ENCODE assay signal across 9 mouse cellular contexts in genomic region chr8:116866118-116866903, GRCm38 (mm10). TPM values are rescaled to one million over a fixed set of nuclear protein-coding genes. Genes with fewer than 3 reads are reported as not detected.
DNase-seq lines count a peak whose midpoint lies in the region; ATAC-seq lines count a peak whose summit lies in the region.
"Had no signal": no experiment of that assay in that cellular context is flagged by ENCODE, and none has a peak within 500 bp of the region (broad histone marks: within the 10 kb centered on the region; RNA-seq: fewer than 3 reads in every experiment).

No protein-coding gene starts in this region.

- H3K27me3 ChIP-seq in forebrain, embryonic 11.5 days (ENCODE audit: control insufficient read depth, insufficient read depth, low read length) = no peaks in the 10 kb centered on the region
- 0 out of 2 replicates have a peak, but pooled peaks cover 4% of the 10 kb centered on the region for H3K27me3 ChIP-seq in forebrain, embryonic 14.5 days (replicated peaks; ENCODE audit: control insufficient read depth, insufficient read depth, low read length)

- H3K4me1 ChIP-seq in forebrain, embryonic 11.5 days (replicated peaks; ENCODE audit: control insufficient read depth, insufficient read depth, low read length) = no peaks in the 10 kb centered on the region
- no peaks in the 10 kb centered on the region for H3K4me1 ChIP-seq in forebrain, embryonic 14.5 days (ENCODE audit: control insufficient read depth, insufficient read depth, low read length)

- no peak overlapping the region for H3K4me2 ChIP-seq in forebrain, embryonic 11.5 days (ENCODE audit: low read depth, low read length, severe bottlenecking)
- H3K4me2 ChIP-seq in forebrain, embryonic 14.5 days (ENCODE audit: low read length) = no peak overlapping the region
- H3K4me2 ChIP-seq: embryonic facial prominence, embryonic 12.5 days had no signal

- H3K4me3 ChIP-seq in forebrain, embryonic 11.5 days (ENCODE audit: low read depth, low read length) = no peak overlapping the region
- no peak overlapping the region for H3K4me3 ChIP-seq in forebrain, embryonic 14.5 days (ENCODE audit: low read depth, low read length)
- H3K4me3 ChIP-seq: embryonic facial prominence, embryonic 12.5 days had no signal

- no peak overlapping the region for H3K9ac ChIP-seq in forebrain, embryonic 11.5 days (ENCODE audit: low read length)
- H3K9ac ChIP-seq in forebrain, embryonic 14.5 days (ENCODE audit: low read length) = no peak overlapping the region
- H3K9ac ChIP-seq: embryonic facial prominence, embryonic 12.5 days had no signal

- no peaks in the 10 kb centered on the region for H3K9me3 ChIP-seq in forebrain, embryonic 11.5 days (ENCODE audit: control insufficient read depth, low read length)
- no peaks in the 10 kb centered on the region for H3K9me3 ChIP-seq in forebrain, embryonic 14.5 days (replicated peaks; ENCODE audit: control insufficient read depth, low read length)
- H3K9me3 ChIP-seq: embryonic facial prominence, embryonic 12.5 days had no signal

- WGBS in forebrain, embryonic 11.5 days = 72% methylated on average over 13 of the region's 13 CpGs
- WGBS in forebrain, embryonic 14.5 days = 68% methylated on average over 13 of the region's 13 CpGs

- ATAC-seq in forebrain, embryonic 11.5 days (replicated peaks; ENCODE audit: low FRiP score) = no peak
- ATAC-seq in forebrain, embryonic 14.5 days = no peak

- DNase-seq in forebrain, embryonic 11.5 days (ENCODE audit: low spot score) = peak; percentile 59
- no peak for DNase-seq in forebrain, embryonic 14.5 days (ENCODE audit: low spot score)
- peak; percentile 18 for DNase-seq in ovary, postnatal 36 days (ENCODE audit: low spot score)
- no peak for DNase-seq in ovary, postnatal 10 days (ENCODE audit: low spot score)
- peak; percentile 45 for DNase-seq in c-Kit-positive CD71-positive TER-119-negative erythroid progenitor cells, embryonic 14.5 days (ENCODE audit: low read depth)
- peak; percentile 53 for DNase-seq in kidney, adult 9 months
- DNase-seq in natural killer cell, adult 2 months (ENCODE audit: low spot score in 2 of 2) = peak; percentile 40 to 60
- DNase-seq in frontal cortex, postnatal 10 days (ENCODE audit: low spot score in 2 of 2) = no peak

- H3K36me3 ChIP-seq in forebrain, embryonic 11.5 days (ENCODE audit: control insufficient read depth, insufficient read depth, low read length) = no peaks in the 10 kb centered on the region
- H3K36me3 ChIP-seq in forebrain, embryonic 14.5 days (ENCODE audit: control insufficient read depth, insufficient read depth, low read length) = no peaks in the 10 kb centered on the region
- H3K36me3 ChIP-seq: embryonic facial prominence, embryonic 12.5 days had no signal

- no peak overlapping the region for H3K27ac ChIP-seq in forebrain, embryonic 11.5 days (ENCODE audit: low read depth, low read length)
- H3K27ac ChIP-seq in forebrain, embryonic 14.5 days (ENCODE audit: low read depth, low read length) = no peak overlapping the region
- H3K27ac ChIP-seq: embryonic facial prominence, embryonic 12.5 days had no signal

RNA-seq across cellular contexts. Expression of gene Cmc2, which starts 54.9 kb away (rescaled TPM):
- polyA plus RNA-seq in forebrain, embryonic 11.5 days (2014; fragmentation: Nextera tagmentation; extraction: Ambion mirVana) = 71.4 and 83.9 TPM in 2 replicates
- polyA plus RNA-seq in forebrain, embryonic 14.5 days (2014; fragmentation: Nextera tagmentation; extraction: Ambion mirVana) = 43.1 and 52.6 TPM in 2 replicates

RNA-seq across cellular contexts. Expression of gene Cenpn, which starts 55.2 kb away (rescaled TPM):
- 58.3 and 59.5 TPM in 2 replicates for polyA plus RNA-seq in forebrain, embryonic 11.5 days (2014; fragmentation: Nextera tagmentation; extraction: Ambion mirVana)
- polyA plus RNA-seq in forebrain, embryonic 14.5 days (2014; fragmentation: Nextera tagmentation; extraction: Ambion mirVana) = 18.5 and 23.7 TPM in 2 replicates

Comparison
In these comparisons a context has a peak if more than half of its experiments do, and no peak if none do; other contexts are left out.
1. DNase-seq: peak in forebrain, embryonic 11.5 days (single experiment), ovary, postnatal 36 days (single experiment), c-Kit-positive CD71-positive TER-119-negative erythroid progenitor cells, embryonic 14.5 days (single experiment), kidney, adult 9 months (single experiment) and natural killer cell, adult 2 months (2 of 2); none in forebrain, embryonic 14.5 days (single experiment), ovary, postnatal 10 days (single experiment) and frontal cortex, postnatal 10 days (0 of 2).